Mouse (Mus musculus) lung, postnatal 0 days (tissue): ENCODE measurements at regions not wholly inside any gene's neighbourhood (a gene's known extent, or its start where the extent isn't known, plus 50 kb on each side); places are given as distances from the start of the nearest gene placed in this dataset.

Experiments used
- CTCF ChIP-seq: IDR thresholded peaks from 2 replicates; pipeline ENCODE4 v1.5.1; 2016; ENCODE audit warnings: antibody characterized with exemption, mild to moderate bottlenecking
- EP300 ChIP-seq: IDR thresholded peaks from 2 replicates; pipeline ENCODE4 v1.6.1; 2016; ENCODE audit warnings: antibody characterized with exemption, mild to moderate bottlenecking, control low read depth

DNA sequence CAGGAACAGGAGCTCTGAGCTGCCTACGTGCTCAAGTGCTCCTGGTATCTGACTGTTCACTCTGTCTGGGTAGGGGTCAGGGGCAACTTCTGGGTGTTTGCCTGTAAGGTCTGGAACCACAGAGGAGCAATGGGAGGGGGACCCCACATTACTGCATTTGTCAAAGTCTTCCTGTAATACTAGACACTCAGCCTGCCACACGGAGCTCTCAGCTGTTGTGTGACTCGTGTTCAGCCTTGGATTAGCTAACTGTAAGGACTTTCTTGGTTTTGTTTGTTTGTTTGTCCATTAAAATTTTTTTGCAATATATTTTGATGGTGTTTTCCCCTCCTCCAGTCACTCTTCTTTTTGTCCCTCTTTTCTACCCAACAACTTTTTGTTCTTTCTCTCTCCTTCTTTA lies 74.4 kb upstream of the Tnrc6c start:
- TF ChIP-seq CTCF (no peak), EP300 (no peak)
